Mouse (Mus musculus) heart, adult 2 months (tissue): Measurements from ENCODE around the gene D930048N14Rik. TPM values are rescaled to one million over a fixed set of nuclear protein-coding genes. Genes with fewer than 3 reads are reported as not detected.

Experiments used
- DNase-seq, 2 experiments: peaks; one replicate each; pipeline ENCODE4 v3.0.0; 2021
- H3K27ac ChIP-seq: fragments of 200-600 bp; 2 replicates; pipeline ENCODE4 v1.8.1; 2022
- H3K27me3 ChIP-seq: fragments of 200-500 bp; 2 replicates; pipeline ENCODE4 v1.6.1; 2012; ENCODE audit warnings: mild to moderate bottlenecking, low read length, inconsistent platforms, mixed read lengths; ENCODE audit not compliant: control insufficient read depth, insufficient read depth
- H3K36me3 ChIP-seq: fragments of 200-500 bp; 2 replicates; pipeline ENCODE4 v1.6.1; 2012; ENCODE audit warnings: low read length, inconsistent platforms; ENCODE audit not compliant: control insufficient read depth, insufficient read depth
- H3K4me1 ChIP-seq: fragments of 200-500 bp; 2 replicates; pipeline ENCODE4 v1.6.1; 2011; ENCODE audit warnings: low read length; ENCODE audit not compliant: control insufficient read depth, insufficient read depth
- H3K4me3 ChIP-seq: fragments of 200-600 bp; 2 replicates; pipeline ENCODE4 v1.8.1; 2022
- H3K79me2 ChIP-seq: fragments of 200-500 bp; replicated peaks from 2 replicates; pipeline ENCODE4 v1.6.1; 2012; ENCODE audit warnings: mild to moderate bottlenecking, inconsistent platforms, low read length, moderate library complexity, mixed read lengths; ENCODE audit not compliant: control insufficient read depth, insufficient read depth
- H3K9ac ChIP-seq: fragments of 200-500 bp; 2 replicates; pipeline ENCODE4 v1.6.1; 2012; ENCODE audit warnings: low read depth, mild to moderate bottlenecking, control low read depth, inconsistent platforms, low read length, mixed read lengths
- CTCF ChIP-seq: fragments of 200-600 bp; IDR thresholded peaks from 2 replicates; pipeline ENCODE4 v1.8.1; 2022; ENCODE audit warnings: antibody characterized with exemption, mild to moderate bottlenecking, moderate library complexity
- EP300 ChIP-seq: fragments of 200-500 bp; IDR thresholded peaks from 2 replicates; pipeline ENCODE4 v1.6.1; 2011; ENCODE audit warnings: low read depth, low read length, control low read depth; ENCODE audit not compliant: insufficient read depth
- POLR2A ChIP-seq: fragments of 200-500 bp; IDR thresholded peaks from 2 replicates; pipeline ENCODE4 v1.6.1; 2011; ENCODE audit warnings: mild to moderate bottlenecking, low read depth, low read length, control low read depth; ENCODE audit not compliant: insufficient read depth
- WGBS: fragments of 180-500 bp; shearing (Covaris S2); methylation state at CpG from one replicate; pipeline ENCODE4 v1.1.7; 2018; 5-methylcytosine and 5-hydroxymethylcytosine counted together
- intact Hi-C: fragments of 180-260 bp; cut with DNase I; formaldehyde crosslinking; loops from one replicate; pipeline ENCODE4 v1.15.1; 2025
- polyA plus RNA-seq: library from polyadenylated mRNA; depleted of rRNA; stranded (reverse); fragments of >200 nt; gene quantifications from 2 replicates; pipeline ENCODE4 v1.2.3, GENCODE M21; 2012
- total RNA-seq, 2 experiments: library from RNA; stranded (reverse); gene quantifications; 2 replicates each; pipeline ENCODE4 v1.2.3; 2021

Gene D930048N14Rik
- total and polyA plus RNA-seq, 3 experiments = 0.60 to 3.7 (median 0.68) TPM

DNA sequence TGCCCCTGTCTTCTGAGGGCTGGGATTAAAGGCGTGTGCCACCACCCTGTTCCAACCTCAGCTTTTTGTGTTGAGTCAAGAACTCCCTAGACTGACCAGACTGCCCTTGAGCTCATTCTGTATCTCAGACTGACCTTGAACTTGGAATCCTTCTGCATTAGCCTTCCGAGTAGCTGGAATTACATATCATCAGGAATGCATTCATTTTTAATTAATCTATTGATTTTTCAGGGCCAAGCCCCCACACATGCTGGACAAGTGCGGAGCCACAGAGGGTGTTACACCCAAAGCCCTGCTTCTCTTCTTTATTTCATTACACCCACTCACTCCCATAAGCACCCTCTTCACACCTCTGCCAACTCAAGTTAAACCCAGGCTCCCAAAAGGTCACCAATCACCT lies 17.0 kb upstream of the D930048N14Rik start:
- Histone ChIP-seq H3K79me2 (no peaks in the 10 kb centered on the region; the same call in 1 of the 2 replicates), H3K36me3 (no peaks in the 10 kb centered on the region), H3K4me3 (no peak overlapping the region), H3K4me1 (peaks cover 11% of the 10 kb centered on the region), H3K9ac (no peak overlapping the region), H3K27me3 (no peaks in the 10 kb centered on the region), H3K27ac (no peak overlapping the region)
- WGBS = 91% methylated on average over 3 of the region's 3 CpGs
- no peak for TF ChIP-seq EP300
- no peak for TF ChIP-seq CTCF
- no peak for TF ChIP-seq POLR2A
- no peak for DNase-seq
- intact Hi-C loops = loop anchor here (2.0 kb wide), 1 partner anchor 13 kb away; no protein-coding TSS in a partner anchor

DNA sequence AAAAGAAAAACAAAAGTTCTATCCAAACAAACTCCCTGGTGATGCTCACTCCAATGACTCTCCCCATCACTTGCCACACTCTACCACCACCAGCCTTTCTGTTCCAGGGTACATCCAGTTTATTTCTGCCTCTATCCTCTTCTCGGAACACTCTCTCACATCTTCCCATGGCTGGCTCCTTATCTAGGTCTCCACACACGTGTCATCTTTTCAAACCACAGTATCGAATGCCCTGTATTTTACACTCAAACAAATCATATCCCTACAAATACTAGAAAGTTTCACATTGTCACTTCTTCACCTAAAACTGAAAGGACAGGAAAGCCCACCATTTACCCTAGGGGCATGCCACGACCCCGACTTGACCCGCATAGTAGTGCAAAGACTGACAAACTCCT lies 15.6 kb upstream of the D930048N14Rik start:
- peak overlapping the region; percentile 86 for H3K4me3 ChIP-seq
- DNase-seq = no peak
- peak overlapping the region; percentile 83 for H3K27ac ChIP-seq
- intact Hi-C loops = loop anchor here (2.0 to 5.0 kb wide), 2 partner anchors 14 to 47 kb away; no protein-coding TSS in a partner anchor
- no peak for TF ChIP-seq EP300
- no peak for TF ChIP-seq CTCF
- no peak for TF ChIP-seq POLR2A
- H3K36me3 ChIP-seq = no peaks in the 10 kb centered on the region
- no peaks in the 10 kb centered on the region; the same call in 1 of the 2 replicates for H3K79me2 ChIP-seq
- 6% methylated on average over 6 of the region's 6 CpGs for WGBS
- H3K4me1 ChIP-seq = peaks cover 11% of the 10 kb centered on the region
- H3K9ac ChIP-seq = peak overlapping the region; percentile 93
- H3K27me3 ChIP-seq = no peaks in the 10 kb centered on the region

GRCm38 (mm10) chr11:51635525-51636322 lies 15.0 kb upstream of the D930048N14Rik start, which contains the start of gene Rmnd5b:
TSS of gene Rmnd5b (minus strand) at chr11:51635896.
- Histone ChIP-seq H3K4me1 (peaks cover 11% of the 10 kb centered on the region), H3K79me2 (no peaks in the 10 kb centered on the region; the same call in 1 of the 2 replicates), H3K27ac (peak within 1 kb of the TSS; percentile 83), H3K36me3 (no peaks in the 10 kb centered on the region), H3K27me3 (no peaks in the 10 kb centered on the region), H3K4me3 (peak within 1 kb of the TSS; percentile 86), H3K9ac (peak within 1 kb of the TSS; percentile 93)
- peak; percentile 92 for DNase-seq
- TF ChIP-seq CTCF (peak; percentile 24; the same call in 1 of the 2 replicates), POLR2A (peak; percentile 56; the same call in 1 of the 2 replicates), EP300 (peak; percentile 31; the same call in 1 of the 2 replicates)
- WGBS = under 1% methylated on average over 61 of the region's 61 CpGs
- intact Hi-C loops = loop anchor here (2.0 to 5.0 kb wide), 2 partner anchors 15 to 47 kb away; no protein-coding TSS in a partner anchor

GRCm38 (mm10) chr11:51636323-51636684 lies 14.4 kb upstream of the D930048N14Rik start:
- intact Hi-C loops = loop anchor here (5.0 kb wide), 1 partner anchor 46 kb away; no protein-coding TSS in a partner anchor
- no peaks in the 10 kb centered on the region for H3K27me3 ChIP-seq
- 5% methylated on average over 6 of the region's 6 CpGs for WGBS
- peaks cover 12% of the 10 kb centered on the region for H3K4me1 ChIP-seq
- TF ChIP-seq EP300 = no peak
- TF ChIP-seq CTCF = peak; percentile 86
- peak overlapping the region; percentile 86 for H3K4me3 ChIP-seq
- H3K9ac ChIP-seq = peak overlapping the region; percentile 93
- DNase-seq = peak; percentile 55 to 59
- H3K27ac ChIP-seq = peak overlapping the region; percentile 83
- no peaks in the 10 kb centered on the region; the same call in 1 of the 2 replicates for H3K79me2 ChIP-seq
- no peaks in the 10 kb centered on the region for H3K36me3 ChIP-seq

GRCm38 (mm10) chr11:51637971-51638414 lies 12.8 kb upstream of the D930048N14Rik start:
- H3K27ac ChIP-seq = peak overlapping the region; percentile 71
- TF ChIP-seq EP300 (no peak), POLR2A (no peak)
- H3K27me3 ChIP-seq = no peaks in the 10 kb centered on the region
- intact Hi-C loops = loop anchor here (5.0 kb wide), 1 partner anchor 44 kb away; no protein-coding TSS in a partner anchor
- H3K4me3 ChIP-seq = peak overlapping the region; percentile 34
- no peaks in the 10 kb centered on the region; the same call in 1 of the 2 replicates for H3K79me2 ChIP-seq
- WGBS = 5% methylated on average over 17 of the region's 17 CpGs
- peaks cover 9% of the 10 kb centered on the region for H3K4me1 ChIP-seq
- H3K36me3 ChIP-seq = peaks cover 2% of the 10 kb centered on the region; the same call in 1 of the 2 replicates
- peak overlapping the region; percentile 64 for H3K9ac ChIP-seq
- DNase-seq = peak; percentile 65 to 77
